Mouse (Mus musculus): Measurements from ENCODE around the gene Ppip5k2.
"Not testable (repeated sequence)": the region's sequence is repeated elsewhere in the genome, so short reads cannot be mapped to it uniquely, and the experiment has no call there.

Gene Ppip5k2

GRCm38 (mm10) chr1:97769904-97770753 is at the start of gene Ppip5k2, which contains the start of gene Gin1:
TSS of gene Ppip5k2 (minus strand) at chr1:97770411.
TSS of gene Gin1 (plus strand) at chr1:97770172.
- DNase-seq (ENCODE audit: low read depth), result peak; percentile 95

- DNase-seq (ENCODE audit: low read depth), result no peak
Observed at GRCm38 (mm10) chr1:97809255-97809912, 39.2 kb upstream of the Ppip5k2 start.

- DNase-seq (ENCODE audit: low read depth), result no peak
Observed at GRCm38 (mm10) chr1:97804520-97804919, 34.3 kb upstream of the Ppip5k2 start.

- DNase-seq (ENCODE audit: low read depth), result peak; percentile 21
Observed at GRCm38 (mm10) chr1:97802207-97802902, 32.1 kb upstream of the Ppip5k2 start.

- DNase-seq (ENCODE audit: low read depth), result no peak
Observed at GRCm38 (mm10) chr1:97795936-97796335, 25.7 kb upstream of the Ppip5k2 start.

- no peak for DNase-seq (ENCODE audit: low read depth)
Observed at GRCm38 (mm10) chr1:97794110-97794509, 23.9 kb upstream of the Ppip5k2 start.

GRCm38 (mm10) chr1:97788490-97788889 is 18.3 kb upstream of the Ppip5k2 start:
- no peak for DNase-seq (ENCODE audit: low read depth)

GRCm38 (mm10) chr1:97787674-97788073 is 17.5 kb upstream of the Ppip5k2 start:
- no peak for DNase-seq (ENCODE audit: low read depth)

GRCm38 (mm10) chr1:97785685-97786393 is 15.6 kb upstream of the Ppip5k2 start:
- no peak for DNase-seq (ENCODE audit: low read depth)

- no peak for DNase-seq (ENCODE audit: low read depth)
Observed at GRCm38 (mm10) chr1:97784928-97785327, 14.7 kb upstream of the Ppip5k2 start.

GRCm38 (mm10) chr1:97781674-97782073 is 11.5 kb upstream of the Ppip5k2 start:
- no peak for DNase-seq (ENCODE audit: low read depth)

GRCm38 (mm10) chr1:97773973-97774372 is 3.8 kb upstream of the Ppip5k2 start:
- DNase-seq (ENCODE audit: low read depth), result no peak

GRCm38 (mm10) chr1:97773362-97773761 is 3.2 kb upstream of the Ppip5k2 start:
- no peak for DNase-seq (ENCODE audit: low read depth)

GRCm38 (mm10) chr1:97771727-97772126 is 1.5 kb upstream of the Ppip5k2 start:
- no peak for DNase-seq (ENCODE audit: low read depth)

GRCm38 (mm10) chr1:97771118-97771517 is 907 bp upstream of the Ppip5k2 start:
- DNase-seq (ENCODE audit: low read depth), result no peak

GRCm38 (mm10) chr1:97769294-97769903 is 812 bp downstream of the Ppip5k2 start:
- DNase-seq (ENCODE audit: low read depth), result no peak

GRCm38 (mm10) chr1:97768906-97769293 is 1.3 kb downstream of the Ppip5k2 start:
- no peak for DNase-seq (ENCODE audit: low read depth)

- no peak for DNase-seq (ENCODE audit: low read depth)
Observed at GRCm38 (mm10) chr1:97768089-97768488, 2.1 kb downstream of the Ppip5k2 start.

- DNase-seq (ENCODE audit: low read depth), result not testable (repeated sequence)
Observed at GRCm38 (mm10) chr1:97765712-97766111, 4.5 kb downstream of the Ppip5k2 start.

GRCm38 (mm10) chr1:97761477-97761876 is 8.7 kb downstream of the Ppip5k2 start:
- DNase-seq (ENCODE audit: low read depth), result no peak

GRCm38 (mm10) chr1:97760598-97760997 is 9.6 kb downstream of the Ppip5k2 start:
- DNase-seq (ENCODE audit: low read depth), result no peak

GRCm38 (mm10) chr1:97759841-97760240 is 10.4 kb downstream of the Ppip5k2 start:
- DNase-seq (ENCODE audit: low read depth), result no peak
